Mouse (Mus musculus) embryo, embryonic 9.5 days (tissue): ENCODE data around the gene Crlf1.

Experiments used
- DNase-seq: peaks from one replicate; pipeline ENCODE4 v3.0.0-alpha.2; 2017; ENCODE audit errors: extremely low spot score

The Crlf1 gene

DNA sequence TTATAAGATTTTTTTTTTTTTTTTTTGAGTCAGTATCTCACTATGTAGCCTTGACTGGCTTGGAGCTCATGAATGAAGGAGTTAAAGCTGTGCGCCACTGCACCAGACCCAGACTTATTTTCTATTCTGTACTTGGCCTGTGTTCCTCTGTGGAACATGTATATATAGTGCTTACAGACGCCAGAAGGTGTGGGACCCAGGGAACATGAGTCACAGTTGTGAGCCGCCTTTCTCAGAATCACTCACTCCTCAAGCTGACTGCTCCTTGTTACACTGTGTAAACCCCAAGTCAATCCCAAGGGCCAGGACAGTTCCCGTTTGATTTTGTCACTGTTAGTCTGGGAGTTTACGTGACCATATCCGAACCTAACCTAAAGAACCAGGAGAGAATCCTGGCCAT lies 26.1 kb downstream of the Crlf1 start:
- DNase-seq, result no peak

DNA sequence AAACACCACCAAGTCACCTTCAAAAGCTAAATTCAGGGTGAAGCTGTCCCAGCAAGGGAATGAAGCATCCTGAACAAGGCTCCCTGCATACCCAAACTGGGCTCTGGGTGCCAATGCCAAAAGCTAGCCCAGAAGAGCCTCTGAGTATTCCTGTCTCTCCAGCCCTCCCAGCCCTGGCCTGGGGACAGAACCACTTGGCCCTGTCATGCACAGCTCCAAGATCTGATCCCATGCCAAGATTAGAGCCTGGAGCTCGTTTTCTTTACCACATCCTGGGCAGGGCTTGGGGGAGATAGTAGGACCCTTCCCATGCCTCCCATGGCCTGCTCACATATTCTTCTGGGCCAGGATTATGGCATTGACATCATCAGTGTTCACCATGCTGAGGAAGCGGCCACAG lies 26.6 kb downstream of the Crlf1 start:
- DNase-seq, result no peak

DNA sequence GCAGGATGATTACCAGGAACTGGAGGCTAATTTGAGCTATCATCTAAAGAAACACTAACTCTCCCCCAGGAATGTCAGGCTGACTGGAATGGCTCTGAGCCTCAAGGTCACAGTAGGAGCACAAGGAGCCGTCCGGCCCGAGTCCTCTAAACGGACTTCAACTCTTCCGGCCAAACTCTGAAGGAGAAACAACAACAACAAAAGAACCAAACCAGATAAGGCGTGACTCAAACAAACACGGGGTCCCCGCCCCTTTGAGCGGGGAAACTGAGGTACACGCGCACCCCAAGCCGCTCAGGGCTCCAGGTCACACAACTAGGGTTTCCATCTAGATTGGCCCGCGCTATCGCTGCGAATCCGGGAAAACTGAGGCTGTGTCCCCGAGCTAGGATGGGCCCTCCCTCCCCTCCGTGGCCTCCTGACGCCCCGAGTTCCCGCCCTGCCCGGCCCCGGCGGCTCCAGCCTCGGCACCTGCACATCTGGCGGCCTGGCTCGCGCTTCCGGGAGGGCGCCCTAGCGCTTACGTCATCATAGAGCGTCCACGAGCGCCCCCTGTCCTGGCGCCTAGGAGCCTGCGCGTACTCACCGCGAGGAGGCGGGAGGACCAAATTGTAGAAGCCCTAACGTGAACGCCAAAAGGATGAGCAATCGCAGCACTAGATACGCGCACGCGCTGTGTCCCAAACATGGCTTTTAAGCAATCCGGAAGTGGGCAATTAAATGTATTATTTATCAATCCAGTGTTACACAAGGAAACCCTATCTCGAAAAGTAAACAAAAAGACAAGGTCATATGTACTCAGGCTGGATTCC lies 29.8 kb downstream of the Crlf1 start:
- peak; percentile 95 for DNase-seq

DNA sequence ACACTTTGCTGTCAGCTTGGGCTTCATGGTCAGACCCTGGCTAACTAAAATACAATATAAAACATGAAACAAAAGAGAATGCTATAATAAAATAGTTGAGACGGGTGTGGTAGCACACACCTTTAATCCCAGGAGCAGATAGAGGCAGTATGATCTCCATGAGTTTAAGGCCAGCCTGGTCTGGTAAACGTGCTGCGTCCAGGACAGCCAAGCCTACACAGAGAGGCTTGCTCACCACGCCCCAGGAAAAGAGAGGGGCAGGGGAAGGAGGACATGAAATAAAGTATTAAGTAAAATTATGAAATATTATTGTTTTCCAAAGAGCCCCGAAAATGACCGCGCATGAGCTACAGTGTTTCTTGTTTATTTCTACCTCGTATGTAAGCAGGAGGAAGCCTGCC lies 34.2 kb downstream of the Crlf1 start:
- DNase-seq, result no peak

DNA sequence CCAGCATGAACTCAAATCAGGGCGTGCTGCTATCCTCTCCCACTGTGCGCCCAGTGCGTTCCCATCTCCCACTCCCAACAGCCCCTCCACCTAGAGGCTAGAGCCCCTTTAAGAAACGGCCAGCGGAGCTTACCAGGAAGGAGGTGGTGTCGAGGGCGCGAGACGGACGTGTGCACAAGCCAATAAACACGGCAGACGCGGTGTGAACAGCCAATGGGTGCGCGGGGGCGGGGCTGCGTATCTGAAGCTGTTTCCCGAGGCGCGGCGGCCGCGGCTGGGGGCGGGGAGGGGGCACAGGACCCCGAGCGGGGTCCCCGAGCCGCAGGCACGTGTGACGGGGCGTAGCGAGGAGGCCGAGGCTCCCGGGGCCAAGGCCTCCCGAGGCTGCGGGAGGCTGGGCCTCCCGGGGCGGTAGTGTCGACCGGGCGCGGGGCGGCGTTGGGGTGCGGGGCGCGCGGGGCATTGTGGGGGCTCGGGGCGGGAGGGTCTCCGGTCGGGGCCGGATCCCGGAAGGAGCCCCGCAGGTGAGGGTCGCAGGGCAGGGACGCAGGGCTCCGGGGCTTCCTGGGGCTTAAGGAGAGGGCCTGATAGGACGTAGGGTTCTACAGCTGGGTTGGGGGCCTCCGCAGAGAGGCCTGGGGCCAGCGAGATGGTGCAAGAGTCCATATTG lies 34.7 kb downstream of the Crlf1 start, which contains the start of the genes Fkbp8 and Kxd1:
TSS of gene Fkbp8 (plus strand) at position 213 of the 670 bp plus-strand sequence.
TSS of gene Kxd1 (minus strand) at position 445 of the 670 bp plus-strand sequence.
- peak; percentile 99 for DNase-seq

DNA sequence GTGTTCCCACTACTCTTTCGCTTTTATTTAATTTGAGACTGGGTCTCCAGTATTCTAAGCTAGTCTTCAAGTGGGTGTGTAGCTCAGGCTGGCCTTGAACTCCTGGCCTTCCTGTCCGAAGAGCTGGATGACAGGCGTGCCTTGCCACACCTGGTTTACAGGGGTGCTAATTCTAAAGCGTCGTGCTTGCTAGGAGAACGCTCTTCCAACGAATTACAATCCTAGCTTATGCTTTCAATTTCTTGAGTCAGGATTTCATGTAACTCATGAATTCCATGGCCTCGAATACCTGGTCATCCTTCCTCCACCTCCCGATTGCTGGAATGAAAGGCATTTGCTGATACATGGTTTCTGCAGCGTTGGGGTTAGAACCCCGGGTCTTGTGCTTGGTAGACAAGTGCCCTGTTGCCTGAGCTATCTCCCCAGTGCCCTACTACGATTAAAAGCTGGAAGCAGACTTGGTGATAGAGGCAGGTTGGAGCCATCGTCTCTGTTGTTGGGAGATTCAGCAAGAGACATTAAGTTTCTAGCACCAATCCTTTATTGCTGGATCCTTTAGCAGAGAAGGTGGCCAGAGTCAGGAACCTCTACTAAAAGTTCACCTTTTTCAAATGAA lies 35.3 kb downstream of the Crlf1 start:
- no peak for DNase-seq

DNA sequence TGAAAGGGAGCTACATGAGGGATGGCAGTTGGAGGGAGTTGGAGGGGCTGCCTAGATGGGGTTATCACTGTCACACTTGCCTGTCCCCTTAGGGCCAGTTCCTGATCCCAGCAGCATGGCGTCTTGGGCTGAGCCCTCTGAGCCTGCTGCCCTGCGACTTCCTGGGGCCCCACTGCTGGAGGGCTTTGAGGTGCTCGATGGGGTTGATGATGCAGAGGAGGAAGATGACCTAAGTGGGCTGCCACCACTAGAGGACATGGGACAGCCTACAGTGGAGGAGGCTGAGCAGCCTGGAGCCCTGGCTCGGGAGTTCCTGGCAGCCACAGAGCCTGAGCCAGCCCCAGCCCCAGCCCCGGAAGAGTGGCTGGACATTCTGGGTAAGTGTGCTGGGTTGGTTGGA lies 36.3 kb downstream of the Crlf1 start:
- no peak for DNase-seq

DNA sequence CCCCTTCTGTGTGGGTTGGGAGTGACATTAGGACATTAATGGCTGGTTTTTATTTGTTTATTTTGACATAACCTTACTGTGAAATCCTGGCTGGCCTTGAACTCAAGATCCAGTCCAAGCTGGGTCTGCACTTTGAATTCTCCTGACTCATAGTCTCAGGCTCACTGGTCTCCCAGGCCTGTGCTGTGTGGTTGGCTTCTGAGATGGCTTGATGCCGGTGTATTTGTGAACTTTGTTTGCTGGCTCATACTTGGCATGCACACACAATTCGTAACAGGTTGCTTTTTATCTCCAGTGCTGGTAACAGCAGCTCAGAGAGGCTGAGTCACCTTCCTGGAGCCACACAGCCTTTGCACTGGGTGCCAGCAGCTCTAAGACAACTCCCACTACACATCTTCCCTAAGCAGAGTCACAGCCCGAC lies 36.8 kb downstream of the Crlf1 start:
- DNase-seq, result no peak

DNA sequence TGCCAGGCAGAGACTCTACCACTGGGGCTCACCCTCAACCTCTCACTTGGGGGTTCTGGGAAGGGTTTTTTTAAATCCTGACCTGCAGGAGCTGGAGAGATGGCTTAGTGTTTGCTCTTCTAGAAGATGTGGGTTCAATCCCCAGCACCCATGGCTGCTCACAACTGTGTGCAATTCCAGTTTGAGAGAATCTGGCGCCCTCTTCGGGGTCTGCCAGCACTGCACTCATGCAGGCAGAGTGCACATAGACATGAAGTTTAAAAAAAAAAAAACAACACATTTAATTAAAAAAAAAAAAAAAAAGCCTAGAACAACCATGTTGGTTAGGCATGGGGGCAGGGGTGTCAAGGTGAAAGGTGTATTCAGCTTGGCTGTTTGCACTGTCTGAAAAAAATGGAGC lies 37.4 kb downstream of the Crlf1 start:
- DNase-seq, result no peak

DNA sequence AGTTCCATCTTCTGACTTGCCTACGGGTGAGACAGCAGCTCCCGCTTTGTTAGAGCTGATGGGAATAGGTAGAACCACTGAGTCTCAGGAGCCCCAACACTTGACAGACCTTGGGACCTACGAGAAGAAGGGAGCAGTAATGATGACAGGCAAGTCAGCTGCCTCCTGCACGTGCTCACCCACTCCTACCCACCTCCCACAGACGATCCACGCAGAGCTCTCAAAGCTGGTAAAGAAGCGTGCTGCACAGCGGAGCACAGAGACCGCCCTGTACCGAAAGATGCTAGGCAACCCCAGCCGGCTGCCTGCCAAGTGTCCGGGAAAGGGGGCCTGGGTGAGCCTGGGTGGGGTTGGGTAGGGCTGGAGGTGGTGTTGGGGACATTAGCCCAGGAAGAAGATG lies 41.3 kb downstream of the Crlf1 start:
- no peak for DNase-seq

DNA sequence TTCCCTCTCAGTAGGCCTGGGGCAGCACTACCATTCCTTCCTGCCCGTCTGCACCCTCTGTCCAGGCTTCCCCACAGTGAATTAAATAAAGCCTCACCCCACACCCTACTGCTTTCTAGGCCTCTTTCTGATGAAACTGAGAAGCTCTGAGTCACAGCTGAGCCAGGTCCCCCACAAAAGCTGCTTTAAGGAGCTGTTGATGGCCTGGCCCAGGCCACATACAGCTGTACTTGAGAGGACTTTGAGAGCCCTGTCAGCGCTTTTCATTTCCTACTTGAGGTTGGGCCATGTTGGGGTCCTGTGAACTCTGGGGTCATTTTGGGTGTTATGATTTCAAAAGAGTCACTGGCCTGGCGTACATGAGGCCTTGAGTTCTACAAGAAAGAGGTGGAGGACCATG lies 42.3 kb downstream of the Crlf1 start:
- DNase-seq, result no peak

DNA sequence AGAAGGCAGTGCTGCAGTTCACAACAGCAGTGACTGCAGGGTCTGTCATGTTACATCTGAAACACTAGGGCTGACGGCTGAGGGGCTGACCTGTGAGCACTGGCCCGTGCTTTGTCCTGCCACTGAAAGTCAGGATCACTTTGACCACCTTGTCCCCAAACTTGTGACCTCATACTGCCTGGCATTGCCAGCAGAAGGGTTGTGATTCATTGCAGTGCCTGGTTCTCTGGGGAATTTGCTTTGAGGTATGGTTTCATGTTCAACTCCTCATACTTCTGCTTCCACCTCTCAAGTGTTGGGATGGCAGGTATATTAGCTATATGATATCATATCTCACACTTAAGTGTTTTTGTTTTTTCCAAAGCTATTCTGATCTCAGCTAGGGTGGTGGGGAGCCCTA lies 42.7 kb downstream of the Crlf1 start:
- no peak for DNase-seq

DNA sequence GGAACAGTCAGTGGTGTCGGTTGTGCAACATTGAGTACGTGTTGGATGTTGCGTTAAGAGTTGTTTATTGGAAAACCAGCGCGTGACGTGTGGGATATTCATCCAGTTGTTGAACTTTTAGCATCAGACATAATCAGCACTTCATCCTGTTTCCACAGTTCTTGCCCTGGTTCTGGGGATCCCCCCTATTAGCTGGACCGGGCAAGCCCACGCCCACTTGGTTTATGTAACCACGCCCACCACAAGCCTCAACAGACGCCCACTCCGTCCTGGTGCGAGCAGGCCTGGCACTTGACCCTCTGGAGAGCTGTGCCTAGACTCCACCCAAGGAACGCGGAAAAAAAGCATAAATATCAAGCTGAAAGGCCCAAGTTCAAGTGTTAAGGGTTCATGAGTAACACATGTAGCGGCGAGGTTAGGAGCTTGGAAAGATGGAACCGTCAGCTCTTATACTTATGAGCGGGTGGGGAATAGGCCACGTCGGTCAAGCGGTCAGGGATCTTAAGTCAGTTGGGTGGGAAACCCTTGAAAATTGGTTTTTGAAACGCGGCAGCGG lies 45.1 kb downstream of the Crlf1 start:
- DNase-seq, result peak; percentile 62

DNA sequence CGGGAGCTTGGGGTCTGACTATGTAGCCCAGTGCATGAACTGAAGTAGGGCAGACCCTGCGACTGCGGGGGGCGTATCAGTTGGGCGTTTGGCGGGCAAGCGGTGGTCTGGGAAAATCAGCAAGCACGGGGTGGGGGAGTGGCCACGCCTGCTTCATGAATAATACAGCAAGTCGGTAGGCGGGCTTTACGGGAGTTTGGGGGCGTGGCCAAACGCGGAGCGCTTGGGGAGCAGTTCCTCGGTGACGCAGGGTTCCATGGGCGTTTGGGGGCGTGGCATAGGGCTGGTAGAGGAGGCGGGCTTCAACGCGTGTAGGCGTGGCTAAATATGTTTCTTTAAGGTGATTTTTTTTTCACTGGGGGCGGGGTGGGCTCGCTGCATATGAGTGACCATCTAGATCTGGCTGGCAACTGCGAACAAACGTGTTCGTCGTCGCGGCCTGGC lies 45.7 kb downstream of the Crlf1 start:
- DNase-seq, result peak; percentile 100

DNA sequence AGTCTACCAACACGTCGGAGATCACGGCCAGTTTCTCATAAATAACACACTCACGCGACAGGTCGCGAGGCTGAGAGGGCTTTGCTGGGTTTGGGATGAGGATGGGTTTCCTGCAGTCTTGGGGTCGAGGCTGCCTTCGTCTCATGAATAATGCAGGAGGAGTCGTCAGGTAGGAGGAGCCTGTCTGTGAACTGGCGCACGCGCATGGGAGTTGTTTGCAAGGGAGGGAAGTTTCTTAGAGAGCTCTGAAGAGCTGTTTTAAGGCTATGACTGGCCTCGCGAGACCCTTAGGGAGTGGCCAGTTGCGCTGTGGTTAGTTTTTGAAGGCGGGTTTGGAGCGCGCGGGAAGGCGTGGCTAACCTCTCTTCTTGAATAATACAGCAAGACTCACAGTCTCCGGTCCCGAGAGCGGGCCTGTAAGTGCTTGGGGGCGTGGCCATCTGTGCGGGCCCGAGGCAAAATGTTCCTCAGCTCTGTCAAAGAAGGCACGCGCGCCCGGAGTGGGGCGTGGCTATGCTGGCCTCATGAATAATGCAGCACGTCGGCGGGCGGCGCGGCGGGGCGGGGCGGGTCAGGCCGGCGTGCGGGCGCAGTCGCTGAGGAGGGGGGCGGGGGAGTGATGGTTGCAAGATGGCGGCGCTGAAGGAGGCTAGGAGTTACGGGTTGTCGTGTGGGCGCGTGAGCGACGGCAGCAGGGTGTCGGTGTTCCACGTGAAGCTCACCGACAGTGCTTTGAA lies 46.3 kb downstream of the Crlf1 start, which contains the start of gene Ell:
TSS of gene Ell (plus strand) at position 381 of the 737 bp plus-strand sequence.
- DNase-seq, result peak; percentile 99

DNA sequence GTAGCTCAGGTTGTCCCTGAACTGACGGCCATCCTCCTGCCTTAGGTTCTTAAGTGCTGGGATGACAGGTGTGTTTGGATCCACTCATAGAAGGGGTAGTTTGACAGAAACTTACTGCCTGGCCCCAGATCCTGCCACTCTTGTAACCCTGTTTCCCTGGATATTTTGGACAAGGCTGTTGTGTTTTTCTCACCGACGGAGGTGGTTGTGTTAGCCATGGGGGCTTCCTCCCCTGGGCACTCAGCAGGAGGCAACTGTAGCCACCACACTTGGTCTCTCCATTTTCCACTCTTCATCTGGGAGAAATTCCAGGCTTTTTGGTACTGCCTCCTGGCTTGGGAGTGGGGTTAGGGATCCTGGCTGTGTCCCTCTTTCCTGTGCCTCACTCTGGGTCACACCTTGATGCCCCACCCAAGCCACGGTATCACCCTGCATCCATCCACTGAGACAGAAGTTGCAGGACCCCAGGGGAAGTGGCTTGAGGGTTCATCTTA lies 47.1 kb downstream of the Crlf1 start:
- DNase-seq, result no peak

DNA sequence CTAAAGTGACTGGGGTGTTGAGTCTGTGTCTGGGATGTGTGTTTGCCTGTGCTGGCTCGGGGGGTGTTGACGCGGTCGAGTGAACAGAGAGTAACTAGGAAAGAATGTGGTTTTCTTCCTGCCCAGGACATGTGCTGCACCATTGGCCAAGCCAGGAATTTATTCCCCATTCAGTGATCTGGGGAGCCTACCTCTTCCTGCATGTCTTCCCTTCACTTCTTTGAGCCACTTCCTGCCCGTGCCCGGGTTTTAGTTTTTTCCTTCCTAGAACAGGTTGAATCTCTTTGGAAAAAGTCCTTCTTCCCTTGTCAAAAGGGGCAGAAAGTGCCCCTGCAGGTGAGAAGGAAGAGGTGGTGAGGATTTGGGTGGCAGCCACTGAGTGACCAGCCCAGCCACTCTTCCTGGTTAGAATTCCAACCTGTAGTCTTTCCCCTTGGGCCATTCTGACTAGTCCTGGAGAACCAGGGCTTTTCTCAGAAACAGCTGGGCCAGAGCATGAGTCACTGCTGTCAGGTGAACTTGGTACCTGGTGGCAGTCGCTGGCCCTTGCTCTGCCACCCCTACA lies 47.6 kb downstream of the Crlf1 start:
- DNase-seq, result no peak

DNA sequence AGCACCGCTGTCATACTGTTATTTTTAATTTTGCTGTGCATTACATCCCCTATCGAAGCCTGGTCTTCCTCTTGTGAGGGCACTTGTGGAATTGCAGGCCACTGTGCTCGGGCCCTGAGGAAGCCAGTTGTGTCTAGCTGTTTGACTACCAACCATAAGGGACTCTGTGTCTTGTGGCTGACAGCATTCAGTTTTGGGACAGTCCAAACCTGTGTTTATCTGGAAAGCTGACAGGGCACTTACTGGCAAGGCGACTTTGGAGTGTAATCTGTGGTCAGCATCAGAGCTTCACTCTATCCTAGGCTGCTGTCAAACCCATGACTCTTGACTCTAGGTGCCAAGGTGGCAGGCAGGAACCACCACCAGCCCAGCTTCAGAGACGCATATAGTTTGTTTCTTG lies 48.1 kb downstream of the Crlf1 start:
- no peak for DNase-seq

DNA sequence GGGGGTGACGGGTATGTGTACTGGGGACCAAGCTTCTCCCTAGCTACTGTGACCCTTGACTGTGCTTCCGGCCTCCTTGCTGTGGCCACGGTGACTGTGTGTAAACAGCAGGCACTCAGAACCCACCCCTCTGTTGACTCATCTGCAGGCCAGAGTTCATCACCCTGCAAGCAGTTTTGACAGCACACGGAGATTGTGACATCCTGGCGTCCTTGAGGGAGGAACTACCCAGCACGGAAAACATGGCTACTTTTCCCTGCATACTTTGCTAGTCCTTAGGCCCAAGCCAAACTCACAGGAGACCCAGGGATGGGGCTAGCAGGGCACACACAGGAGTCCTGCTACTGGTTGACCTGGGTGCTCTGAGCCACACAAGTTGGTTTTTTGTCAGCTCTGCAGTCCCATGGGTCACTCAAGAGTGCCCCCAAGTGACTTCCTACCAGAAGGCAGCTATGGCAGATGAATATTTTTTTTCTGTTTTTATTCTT lies 51.3 kb downstream of the Crlf1 start:
- no peak for DNase-seq

DNA sequence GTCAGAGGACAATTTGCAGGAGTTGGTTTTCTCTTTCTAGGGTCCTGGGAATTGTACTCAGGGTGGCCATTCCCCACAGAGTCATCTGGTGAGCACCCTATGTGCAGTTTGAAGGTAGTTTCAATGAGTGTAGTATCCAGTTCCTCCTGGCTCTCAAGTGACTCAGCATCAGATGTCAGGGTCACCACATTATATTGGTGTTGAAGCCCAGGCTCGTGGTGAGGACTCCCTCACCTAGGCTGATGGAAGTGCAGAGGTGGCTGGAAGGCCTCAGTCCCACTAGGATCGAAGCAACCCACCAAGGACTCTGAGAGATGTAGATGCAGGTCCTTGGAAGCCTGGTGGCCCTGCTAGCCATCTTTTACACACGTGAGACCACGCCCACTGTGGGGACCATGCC lies 53.5 kb downstream of the Crlf1 start:
- no peak for DNase-seq

DNA sequence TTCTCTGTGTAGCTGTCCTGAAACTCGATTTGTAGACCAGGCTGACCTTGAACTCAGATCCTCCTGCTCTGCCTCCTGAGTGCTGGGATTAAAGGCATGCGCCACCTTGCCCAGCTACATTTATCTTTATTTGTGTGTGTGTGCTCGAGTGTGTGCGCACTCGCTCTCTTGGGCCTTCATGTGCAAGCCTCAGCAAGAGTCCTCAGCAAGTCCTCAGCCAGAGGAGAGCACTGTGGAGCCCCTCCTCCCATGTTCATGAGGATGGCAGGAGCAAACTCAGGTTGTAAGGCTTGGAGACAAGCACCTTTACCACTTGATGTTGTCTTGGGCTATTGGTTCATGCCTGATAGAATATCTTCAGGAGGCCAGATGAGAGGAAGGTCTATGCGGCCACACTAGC lies 54.8 kb downstream of the Crlf1 start:
- DNase-seq, result no peak
